Comparison of ENCODE assay signal across 9 mouse cellular contexts in genomic region chr14:22494866-22495265, GRCm38 (mm10).
DNase-seq lines count a peak whose midpoint lies in the region; ATAC-seq lines count a peak whose summit lies in the region.
"Had no signal": no experiment of that assay in that cellular context is flagged by ENCODE, and none has a peak within 500 bp of the region (broad histone marks: within the 10 kb centered on the region; RNA-seq: fewer than 3 reads in every experiment).

No protein-coding gene starts in this region.

- WGBS in neural tube, embryonic 11.5 days, result 23% methylated on average over 10 of the region's 10 CpGs
- WGBS in hindbrain, embryonic 10.5 days, result 24% methylated on average over 10 of the region's 10 CpGs
- WGBS in midbrain, embryonic 11.5 days, result 12% methylated on average over 10 of the region's 10 CpGs
- 55% methylated on average over 10 of the region's 10 CpGs for WGBS in intestine, embryonic 16.5 days
- 47% methylated on average over 10 of the region's 10 CpGs for WGBS in heart, embryonic 11.5 days (ENCODE audit: insufficient replicate concordance)

- H3K27ac ChIP-seq in neural tube, embryonic 11.5 days (ENCODE audit: low read depth, low read length), result peak overlapping the region; percentile 77
- peak overlapping the region; percentile 84 for H3K27ac ChIP-seq in hindbrain, embryonic 10.5 days
- H3K27ac ChIP-seq in midbrain, embryonic 11.5 days (ENCODE audit: low read depth, low read length), result no peak overlapping the region
- H3K27ac ChIP-seq in intestine, embryonic 16.5 days (ENCODE audit: low read length), result no peak overlapping the region
- no peak overlapping the region for H3K27ac ChIP-seq in heart, embryonic 11.5 days (ENCODE audit: low read depth, low read length)
- H3K27ac ChIP-seq: limb, embryonic 13.5 days had no signal

- H3K4me2 ChIP-seq in neural tube, embryonic 11.5 days (ENCODE audit: low read depth), result no peak overlapping the region
- peak overlapping the region; percentile 14; the same call in 1 of the 2 replicates for H3K4me2 ChIP-seq in midbrain, embryonic 11.5 days
- no peak overlapping the region for H3K4me2 ChIP-seq in intestine, embryonic 16.5 days (ENCODE audit: low read depth, low read length)
- H3K4me2 ChIP-seq in heart, embryonic 11.5 days, result no peak overlapping the region
- H3K4me2 ChIP-seq: limb, embryonic 13.5 days had no signal

- peak; percentile 70 for DNase-seq in neural tube, embryonic 11.5 days (ENCODE audit: low spot score)
- DNase-seq in neural tube, embryonic 10.5 days (ENCODE audit: extremely low spot score, low spot score), result no peak
- DNase-seq in hindbrain, embryonic 10.5 days (ENCODE audit: low spot score), result peak; percentile 80
- DNase-seq in midbrain, embryonic 11.5 days (ENCODE audit: low spot score, missing footprints), result peak; percentile 87
- DNase-seq in spleen, postnatal 36 days (ENCODE audit: low spot score in 2 of 2), result no peak
- DNase-seq: thymus, postnatal 36 days had no signal

- ATAC-seq in neural tube, embryonic 11.5 days (ENCODE audit: insufficient read depth, low FRiP score, low TSS enrichment), result peak; percentile 20; the same call in 1 of the 2 replicates
- peak; percentile 62; the same call in 1 of the 2 replicates for ATAC-seq in midbrain, embryonic 11.5 days (ENCODE audit: low FRiP score)
- ATAC-seq in intestine, embryonic 16.5 days, result no peak
- no peak for ATAC-seq in heart, embryonic 11.5 days (replicated peaks; ENCODE audit: insufficient number of reproducible peaks, low FRiP score, low TSS enrichment)

- H3K9ac ChIP-seq in neural tube, embryonic 11.5 days (ENCODE audit: low read length), result peak overlapping the region; percentile 37; the same call in 1 of the 2 replicates
- H3K9ac ChIP-seq in midbrain, embryonic 11.5 days (ENCODE audit: low read length), result no peak overlapping the region; the same call in 1 of the 2 replicates
- H3K9ac ChIP-seq in intestine, embryonic 16.5 days (ENCODE audit: low read depth, low read length), result no peak overlapping the region
- no peak overlapping the region for H3K9ac ChIP-seq in heart, embryonic 11.5 days (ENCODE audit: low read depth, low read length)
- H3K9ac ChIP-seq: limb, embryonic 13.5 days had no signal

- H3K36me3 ChIP-seq in neural tube, embryonic 11.5 days (ENCODE audit: control insufficient read depth, insufficient read depth, low read length), result no peaks in the 10 kb centered on the region
- no peaks in the 10 kb centered on the region for H3K36me3 ChIP-seq in hindbrain, embryonic 10.5 days
- no peaks in the 10 kb centered on the region for H3K36me3 ChIP-seq in midbrain, embryonic 11.5 days (ENCODE audit: control insufficient read depth, insufficient read depth, low read length)
- no peaks in the 10 kb centered on the region for H3K36me3 ChIP-seq in intestine, embryonic 16.5 days (ENCODE audit: control insufficient read depth, insufficient read depth, low read length)
- no peaks in the 10 kb centered on the region for H3K36me3 ChIP-seq in heart, embryonic 11.5 days (ENCODE audit: control insufficient read depth, insufficient read depth, low read length)
- H3K36me3 ChIP-seq: limb, embryonic 13.5 days had no signal

- no peaks in the 10 kb centered on the region for H3K27me3 ChIP-seq in neural tube, embryonic 11.5 days (ENCODE audit: control insufficient read depth, insufficient read depth, low read length)
- H3K27me3 ChIP-seq in hindbrain, embryonic 10.5 days (ENCODE audit: insufficient read depth, poor library complexity, severe bottlenecking), result 0 out of 2 replicates have a peak, but pooled peaks cover 8% of the 10 kb centered on the region
- no peaks in the 10 kb centered on the region for H3K27me3 ChIP-seq in midbrain, embryonic 11.5 days (ENCODE audit: control insufficient read depth, insufficient read depth, low read length)
- no peaks in the 10 kb centered on the region for H3K27me3 ChIP-seq in intestine, embryonic 16.5 days (replicated peaks; ENCODE audit: control insufficient read depth, insufficient read depth, low read length)
- no peaks in the 10 kb centered on the region for H3K27me3 ChIP-seq in heart, embryonic 11.5 days (ENCODE audit: control insufficient read depth, insufficient read depth, low read length)
- H3K27me3 ChIP-seq: limb, embryonic 13.5 days had no signal

- peaks cover 10% of the 10 kb centered on the region; the same call in 1 of the 2 replicates for H3K4me1 ChIP-seq in neural tube, embryonic 11.5 days (ENCODE audit: control insufficient read depth, insufficient read depth, low read length)
- peaks cover 22% of the 10 kb centered on the region for H3K4me1 ChIP-seq in hindbrain, embryonic 10.5 days (replicated peaks)
- H3K4me1 ChIP-seq in midbrain, embryonic 11.5 days (ENCODE audit: control insufficient read depth, insufficient read depth, low read length), result peaks cover 7% of the 10 kb centered on the region
- H3K4me1 ChIP-seq in intestine, embryonic 16.5 days (ENCODE audit: control insufficient read depth, insufficient read depth, low read length), result no peaks in the 10 kb centered on the region
- no peaks in the 10 kb centered on the region for H3K4me1 ChIP-seq in heart, embryonic 11.5 days (ENCODE audit: control insufficient read depth, insufficient read depth, low read length)

- H3K9me3 ChIP-seq in neural tube, embryonic 11.5 days (ENCODE audit: control insufficient read depth, low read length), result no peaks in the 10 kb centered on the region
- H3K9me3 ChIP-seq in hindbrain, embryonic 10.5 days, result no peaks in the 10 kb centered on the region
- H3K9me3 ChIP-seq in midbrain, embryonic 11.5 days (ENCODE audit: control insufficient read depth, low read length), result no peaks in the 10 kb centered on the region
- H3K9me3 ChIP-seq in intestine, embryonic 16.5 days (ENCODE audit: control insufficient read depth, low read length), result no peaks in the 10 kb centered on the region
- H3K9me3 ChIP-seq in heart, embryonic 11.5 days (replicated peaks; ENCODE audit: control insufficient read depth, low read length), result no peaks in the 10 kb centered on the region
- H3K9me3 ChIP-seq: limb, embryonic 13.5 days had no signal

- no peak overlapping the region for H3K4me3 ChIP-seq in neural tube, embryonic 11.5 days (ENCODE audit: low read depth, low read length)
- H3K4me3 ChIP-seq in hindbrain, embryonic 10.5 days, result peak overlapping the region; percentile 23; the same call in 1 of the 2 replicates
- no peak overlapping the region for H3K4me3 ChIP-seq in midbrain, embryonic 11.5 days (ENCODE audit: low read depth, low read length)
- H3K4me3 ChIP-seq in intestine, embryonic 16.5 days (ENCODE audit: low read length), result no peak overlapping the region
- no peak overlapping the region for H3K4me3 ChIP-seq in heart, embryonic 11.5 days (ENCODE audit: low read depth, low read length)
- H3K4me3 ChIP-seq: limb, embryonic 13.5 days had no signal

Comparison
In these comparisons a context has a peak if more than half of its experiments do, and no peak if none do; other contexts are left out.
1. DNase-seq: peak in neural tube, embryonic 11.5 days (single experiment), hindbrain, embryonic 10.5 days (single experiment) and midbrain, embryonic 11.5 days (single experiment); none in neural tube, embryonic 10.5 days (single experiment) and spleen, postnatal 36 days (0 of 2).
2. ATAC-seq: peak in neural tube, embryonic 11.5 days (single experiment) and midbrain, embryonic 11.5 days (single experiment); none in intestine, embryonic 16.5 days (single experiment) and heart, embryonic 11.5 days (single experiment).
3. H3K27ac ChIP-seq: peak in neural tube, embryonic 11.5 days (single experiment) and hindbrain, embryonic 10.5 days (single experiment); none in midbrain, embryonic 11.5 days (single experiment), intestine, embryonic 16.5 days (single experiment) and heart, embryonic 11.5 days (single experiment).